Mouse (Mus musculus) bone marrow macrophage, adult 2 months (primary cell): Measurements from ENCODE around the gene B3galt1. TPM values are rescaled to one million over a fixed set of nuclear protein-coding genes. Genes with fewer than 3 reads are reported as not detected.

Experiments used
- H3K27ac ChIP-seq: 2 replicates; pipeline ENCODE4 v1.5.1; 2012; ENCODE audit warnings: low read depth, low read length; ENCODE audit not compliant: insufficient read depth
- H3K4me1 ChIP-seq: 2 replicates; pipeline ENCODE4 v1.6.1; 2012; ENCODE audit warnings: low read length; ENCODE audit not compliant: control insufficient read depth, insufficient read depth
- H3K4me3 ChIP-seq: 2 replicates; pipeline ENCODE4 v1.5.1; 2012; ENCODE audit warnings: mild to moderate bottlenecking, low read length, moderate library complexity; ENCODE audit not compliant: insufficient read depth
- CTCF ChIP-seq: IDR thresholded peaks from 2 replicates; pipeline ENCODE4 v1.5.1; 2012; ENCODE audit warnings: low read depth, mild to moderate bottlenecking, low read length, moderate library complexity
- POLR2A ChIP-seq: IDR thresholded peaks from 2 replicates; pipeline ENCODE4 v1.6.1; 2012; ENCODE audit warnings: mild to moderate bottlenecking, low read depth, low read length, borderline replicate concordance
- polyA plus RNA-seq: library from polyadenylated mRNA; stranded (reverse); fragments of >200 nt; gene quantifications from 2 replicates; pipeline ENCODE4 v1.2.4, GENCODE M21; 2012; ENCODE audit not compliant: missing spikeins, insufficient read depth, insufficient read length

The B3galt1 gene
- polyA plus RNA-seq, 1 experiment: not detected

DNA sequence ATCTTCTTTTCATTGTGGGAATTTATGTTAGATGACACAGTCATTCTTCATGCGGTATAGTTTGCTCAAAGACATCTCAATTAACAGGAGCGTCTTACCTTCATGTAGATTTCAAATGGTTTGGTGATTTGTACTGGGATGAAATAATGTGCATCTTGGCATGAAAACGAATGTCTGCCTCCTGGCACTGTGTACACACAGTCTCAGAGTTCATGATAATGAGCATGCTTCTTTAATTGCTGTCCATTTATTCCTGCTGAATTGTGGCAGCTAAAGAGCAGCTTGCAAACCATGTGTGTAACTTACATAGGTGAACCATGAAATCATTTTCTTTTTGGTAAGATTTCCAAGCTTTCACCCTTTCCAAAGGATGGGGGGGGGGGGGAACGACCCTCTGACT, 112.0 kb downstream of the B3galt1 start:
- no peak overlapping the region for H3K4me3 ChIP-seq
- H3K4me1 ChIP-seq: no peaks in the 10 kb centered on the region
- H3K27ac ChIP-seq: no peak overlapping the region
- TF ChIP-seq POLR2A: no peak
- TF ChIP-seq CTCF: no peak

DNA sequence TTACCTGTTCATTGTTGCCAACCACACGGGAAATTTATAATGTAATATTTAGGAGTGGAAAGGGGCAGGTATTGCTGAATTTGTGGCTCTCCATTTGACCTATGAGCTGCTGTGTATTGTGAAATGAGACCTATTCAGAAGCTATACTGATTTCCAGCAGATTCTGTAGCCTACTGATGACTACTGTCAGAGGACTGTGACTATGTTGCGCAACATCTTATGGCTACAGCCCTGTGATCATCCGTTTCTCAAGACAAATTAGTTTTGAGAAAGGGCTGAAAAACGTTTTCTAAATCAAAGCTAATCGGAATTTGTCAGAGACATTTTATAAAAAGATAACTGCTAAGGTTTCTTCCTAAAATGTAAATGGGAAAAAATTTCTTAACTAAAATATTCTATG, 158.6 kb downstream of the B3galt1 start:
- H3K4me1 ChIP-seq: no peaks in the 10 kb centered on the region
- no peak for TF ChIP-seq POLR2A
- no peak for TF ChIP-seq CTCF
- H3K27ac ChIP-seq: no peak overlapping the region
- no peak overlapping the region for H3K4me3 ChIP-seq

DNA sequence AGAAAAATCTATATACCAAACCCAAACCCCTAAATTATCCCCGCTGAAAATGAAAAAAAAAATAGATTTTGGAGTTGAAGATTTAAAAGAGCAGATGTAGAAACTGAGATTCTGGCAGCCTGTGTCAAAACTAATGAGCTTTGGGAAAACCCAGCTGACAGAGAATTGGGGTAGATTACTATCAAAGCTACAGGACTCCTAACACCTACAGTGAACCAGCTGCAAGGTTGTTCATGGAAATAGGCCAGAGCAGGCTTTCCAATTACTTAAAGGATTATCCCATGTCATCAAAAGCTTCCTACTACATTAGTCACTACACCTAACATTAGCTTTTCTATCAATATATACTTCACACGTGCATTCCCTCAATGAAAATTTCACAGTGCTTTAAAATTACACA, 165.1 kb downstream of the B3galt1 start:
- H3K27ac ChIP-seq: no peak overlapping the region
- H3K4me3 ChIP-seq: no peak overlapping the region
- no peaks in the 10 kb centered on the region for H3K4me1 ChIP-seq
- no peak for TF ChIP-seq CTCF
- no peak for TF ChIP-seq POLR2A

GRCm38 (mm10) chr2:67751585-67751984, 185.9 kb downstream of the B3galt1 start:
- Histone ChIP-seq H3K27ac (no peak overlapping the region), H3K4me3 (no peak overlapping the region), H3K4me1 (no peaks in the 10 kb centered on the region)
- TF ChIP-seq CTCF (no peak), POLR2A (no peak)

DNA sequence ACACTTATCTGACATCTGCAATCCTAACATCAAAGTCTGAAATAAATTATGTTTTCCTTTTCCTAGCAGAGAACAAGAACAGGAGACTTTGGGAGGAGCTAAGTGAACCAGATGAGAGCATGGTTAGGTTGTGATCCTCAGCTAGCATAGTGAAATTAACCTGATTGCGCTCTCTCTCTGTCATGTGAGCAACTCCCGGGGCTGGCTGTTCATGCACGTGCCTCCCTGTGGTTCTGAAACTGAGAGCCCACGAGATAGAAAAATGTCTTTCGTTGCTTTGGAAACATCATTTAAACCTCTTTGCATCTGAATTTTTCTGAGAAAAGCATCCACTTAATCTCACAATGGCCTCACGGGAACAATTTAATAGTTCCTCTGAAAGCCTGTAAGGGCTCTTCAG, 190.8 kb downstream of the B3galt1 start:
- Histone ChIP-seq H3K4me1 (no peaks in the 10 kb centered on the region), H3K27ac (no peak overlapping the region), H3K4me3 (no peak overlapping the region)
- TF ChIP-seq POLR2A (no peak), CTCF (no peak)

GRCm38 (mm10) chr2:67787536-67787935, 221.9 kb downstream of the B3galt1 start:
- TF ChIP-seq CTCF (no peak), POLR2A (no peak)
- H3K4me3 ChIP-seq: no peak overlapping the region
- H3K4me1 ChIP-seq: no peaks in the 10 kb centered on the region
- no peak overlapping the region for H3K27ac ChIP-seq

GRCm38 (mm10) chr2:67797561-67797960, 231.9 kb downstream of the B3galt1 start:
- no peak for TF ChIP-seq CTCF
- TF ChIP-seq POLR2A: no peak
- no peak overlapping the region for H3K4me3 ChIP-seq
- H3K27ac ChIP-seq: no peak overlapping the region
- no peaks in the 10 kb centered on the region for H3K4me1 ChIP-seq

- Histone ChIP-seq H3K27ac (no peak overlapping the region), H3K4me1 (no peaks in the 10 kb centered on the region), H3K4me3 (no peak overlapping the region)
- no peak for TF ChIP-seq CTCF
- TF ChIP-seq POLR2A: no peak
These were observed 234.3 kb downstream of the B3galt1 start for GRCm38 (mm10) chr2:67799981-67800380.

- no peak for TF ChIP-seq CTCF
- no peaks in the 10 kb centered on the region for H3K4me1 ChIP-seq
- H3K27ac ChIP-seq: no peak overlapping the region
- no peak overlapping the region for H3K4me3 ChIP-seq
These were observed 250.5 kb downstream of the B3galt1 start for GRCm38 (mm10) chr2:67816149-67816548.

DNA sequence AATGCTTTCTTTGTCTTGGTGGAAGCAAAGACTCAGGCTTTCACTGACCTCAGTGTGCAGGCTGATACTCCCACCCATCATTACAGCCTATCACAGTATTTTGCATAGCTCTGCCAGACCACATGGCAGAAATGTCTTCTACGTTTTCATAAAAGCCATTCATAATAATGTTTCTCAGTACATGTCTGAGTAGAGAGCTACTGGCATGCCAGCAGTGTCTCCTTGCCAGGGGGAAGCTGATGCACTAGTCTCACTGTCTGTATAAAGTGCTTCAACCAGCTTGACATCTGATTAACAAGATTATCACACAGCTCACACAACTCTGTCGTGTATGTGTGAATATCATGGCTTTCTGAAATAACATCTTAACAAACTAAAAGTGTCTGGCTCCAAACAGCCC, 252.3 kb downstream of the B3galt1 start:
- no peak overlapping the region for H3K4me3 ChIP-seq
- H3K27ac ChIP-seq: no peak overlapping the region
- TF ChIP-seq CTCF (no peak), POLR2A (no peak)
- H3K4me1 ChIP-seq: no peaks in the 10 kb centered on the region

DNA sequence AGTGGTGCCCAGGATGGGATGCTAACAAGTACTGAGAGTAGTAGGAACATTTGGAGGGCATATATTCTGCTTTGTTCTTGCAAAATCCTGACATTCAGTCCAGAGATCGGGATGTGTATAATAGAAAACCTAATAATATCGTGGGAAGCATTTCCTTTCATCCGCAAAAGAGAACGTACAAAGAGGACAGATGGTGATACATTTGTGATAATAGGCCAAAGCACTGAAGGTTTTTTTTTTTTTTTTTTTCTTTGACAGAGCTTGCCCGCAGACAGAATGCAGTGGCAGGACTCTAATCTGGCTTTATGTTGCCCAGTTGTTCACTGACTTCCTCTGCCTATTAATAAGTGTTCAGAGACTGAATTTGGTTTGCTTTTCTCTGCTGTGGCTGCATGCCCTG, 256.7 kb downstream of the B3galt1 start:
- no peak for TF ChIP-seq POLR2A
- no peak for TF ChIP-seq CTCF
- Histone ChIP-seq H3K4me1 (no peaks in the 10 kb centered on the region), H3K4me3 (no peak overlapping the region), H3K27ac (no peak overlapping the region)

- H3K4me1 ChIP-seq: no peaks in the 10 kb centered on the region
- TF ChIP-seq POLR2A (no peak), CTCF (no peak)
- H3K4me3 ChIP-seq: no peak overlapping the region
- H3K27ac ChIP-seq: no peak overlapping the region
These were observed 262.0 kb downstream of the B3galt1 start for GRCm38 (mm10) chr2:67827697-67828096.
